Mouse (Mus musculus): Measurements from ENCODE around the gene Dock6.
"Not testable (repeated sequence)": the region's sequence is repeated elsewhere in the genome, so short reads cannot be mapped to it uniquely, and the experiment has no call there.

The Dock6 gene

GRCm38 (mm10) chr9:21786309-21786708 is 66.1 kb downstream of the Dock6 start:
- intact Hi-C loops (cut with DNase I): loop anchor here (2.0 to 10.0 kb wide), 2 partner anchors 18 to 88 kb away; no protein-coding TSS in a partner anchor

GRCm38 (mm10) chr9:21784517-21785307 is 67.7 kb downstream of the Dock6 start:
- intact Hi-C loops (cut with DNase I): loop anchor here (10.0 kb wide), 1 partner anchor 90 kb away; no protein-coding TSS in a partner anchor

GRCm38 (mm10) chr9:21781657-21782468 is 70.6 kb downstream of the Dock6 start:
- intact Hi-C loops (cut with DNase I): loop anchor here (10.0 kb wide), 1 partner anchor 93 kb away; no protein-coding TSS in a partner anchor

- intact Hi-C loops (cut with DNase I): no loop called here
Observed at GRCm38 (mm10) chr9:21777726-21778125, 74.7 kb downstream of the Dock6 start.

GRCm38 (mm10) chr9:21774353-21774752 is 78.1 kb downstream of the Dock6 start:
- intact Hi-C loops (cut with DNase I): no loop called here

GRCm38 (mm10) chr9:21773396-21773795 is 79.0 kb downstream of the Dock6 start:
- intact Hi-C loops (cut with DNase I): not testable (repeated sequence)

- intact Hi-C loops (cut with DNase I): no loop called here
Observed at GRCm38 (mm10) chr9:21769558-21770183, 82.8 kb downstream of the Dock6 start.

GRCm38 (mm10) chr9:21768511-21769411 is 83.7 kb downstream of the Dock6 start:
- intact Hi-C loops (cut with DNase I): no loop called here

GRCm38 (mm10) chr9:21767896-21768295 is 84.5 kb downstream of the Dock6 start:
- intact Hi-C loops (cut with DNase I): no loop called here

GRCm38 (mm10) chr9:21764084-21764999 is 88.1 kb downstream of the Dock6 start:
- intact Hi-C loops (cut with DNase I): no loop called here

- intact Hi-C loops (cut with DNase I): no loop called here
Observed at GRCm38 (mm10) chr9:21762135-21762534, 90.3 kb downstream of the Dock6 start.

- intact Hi-C loops (cut with DNase I): no loop called here
Observed at GRCm38 (mm10) chr9:21760155-21761088, 92.0 kb downstream of the Dock6 start, which contains the start of gene Spc24. Gene Spc24, minus strand, starts transcription at chr9:21760303.

- intact Hi-C loops (cut with DNase I): no loop called here
Observed at GRCm38 (mm10) chr9:21759718-21760117, 92.7 kb downstream of the Dock6 start.

- intact Hi-C loops (cut with DNase I): no loop called here
Observed at GRCm38 (mm10) chr9:21758576-21759529, 93.6 kb downstream of the Dock6 start.

GRCm38 (mm10) chr9:21754516-21755321 is 97.7 kb downstream of the Dock6 start:
- intact Hi-C loops (cut with DNase I): no loop called here

GRCm38 (mm10) chr9:21754003-21754402 is 98.4 kb downstream of the Dock6 start:
- intact Hi-C loops (cut with DNase I): no loop called here

All from adrenal gland (tissue).